Mouse (Mus musculus) testis, postnatal 10 days (tissue): Measurements from ENCODE around the gene Yif1b.
A peak's percentile ranks its signal among the peaks of the same experiment; 100 is the strongest.

ENCODE experiments used
- DNase-seq: peaks from one replicate; pipeline ENCODE4 v3.0.0; 2021; ENCODE audit warnings: low spot score

Yif1b gene

DNA sequence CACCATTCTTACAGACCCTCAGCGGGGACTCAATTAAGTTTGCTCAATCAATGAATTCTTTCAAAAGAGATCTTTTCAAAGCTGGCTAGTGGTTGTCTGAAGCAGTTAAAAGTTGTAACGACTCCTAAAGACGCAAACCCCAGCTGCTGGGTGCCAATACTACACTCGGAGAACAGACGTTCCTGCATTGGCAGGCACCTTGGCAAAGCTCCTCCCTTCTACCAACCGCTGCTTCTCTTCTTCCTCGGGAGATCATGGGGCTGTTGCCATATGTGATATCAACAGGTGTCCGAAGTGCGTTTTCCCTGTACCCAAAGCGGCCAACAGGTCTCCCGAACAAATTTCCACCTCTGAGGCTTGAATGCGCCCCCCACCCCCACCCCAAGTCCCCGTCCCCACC lies 42.7 kb downstream of the Yif1b start:
- DNase-seq: no peak

GRCm38 (mm10) chr7:29281201-29282073 lies 43.3 kb downstream of the Yif1b start, which contains the start of gene Spint2:
Gene Spint2, minus strand, starts transcription at chr7:29281912.
- DNase-seq: peak; percentile 89

GRCm38 (mm10) chr7:29282074-29282554 lies 44.0 kb downstream of the Yif1b start:
- no peak for DNase-seq

- no peak for DNase-seq
Measured at GRCm38 (mm10) chr7:29283876-29284275, 45.7 kb downstream of the Yif1b start.

- DNase-seq: no peak
Measured at GRCm38 (mm10) chr7:29284523-29284922, 46.4 kb downstream of the Yif1b start.

DNA sequence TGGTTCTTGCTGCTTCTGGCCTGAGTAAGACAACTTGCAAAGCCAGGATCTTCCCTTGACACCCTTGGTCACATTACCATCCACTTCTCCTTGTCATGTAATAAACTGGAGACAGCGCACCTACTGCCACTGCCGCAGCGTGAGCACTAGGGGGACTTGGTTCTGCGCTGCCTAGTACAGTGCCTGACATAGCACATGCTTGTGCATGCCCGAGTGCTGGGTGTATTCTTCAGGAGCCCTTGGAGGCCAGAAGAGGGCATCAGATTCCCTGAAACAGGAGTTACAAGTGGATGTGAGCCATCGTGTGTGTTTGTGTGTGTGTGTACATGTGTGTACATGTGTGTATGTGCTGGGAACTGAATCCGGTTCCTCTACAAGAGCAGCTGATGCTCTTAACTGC lies 49.4 kb downstream of the Yif1b start:
- no peak for DNase-seq

DNA sequence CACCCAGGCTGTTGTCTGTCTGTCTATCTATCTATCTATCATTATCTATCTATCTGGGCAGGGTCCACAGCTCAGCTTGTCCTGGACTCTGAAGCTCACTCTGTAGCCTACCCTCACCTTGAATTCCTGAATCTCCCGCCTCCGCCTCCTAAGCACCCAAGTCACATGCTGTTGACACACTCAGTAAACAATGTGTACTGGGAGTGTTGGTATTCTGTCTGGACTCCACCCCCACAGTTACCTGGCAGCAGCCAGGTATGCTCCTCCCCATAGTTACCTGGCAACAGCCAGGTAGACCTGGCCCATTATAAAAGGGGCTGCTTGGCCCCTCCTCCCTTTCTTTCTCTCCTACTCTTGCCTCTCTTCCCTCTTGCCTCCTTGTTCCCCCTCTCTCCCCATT lies 50.0 kb downstream of the Yif1b start:
- DNase-seq: no peak

GRCm38 (mm10) chr7:29288942-29289638 lies 51.0 kb downstream of the Yif1b start, which contains the start of gene Ppp1r14a:
Gene Ppp1r14a, plus strand, starts transcription at chr7:29289308.
- peak; percentile 94 for DNase-seq

DNA sequence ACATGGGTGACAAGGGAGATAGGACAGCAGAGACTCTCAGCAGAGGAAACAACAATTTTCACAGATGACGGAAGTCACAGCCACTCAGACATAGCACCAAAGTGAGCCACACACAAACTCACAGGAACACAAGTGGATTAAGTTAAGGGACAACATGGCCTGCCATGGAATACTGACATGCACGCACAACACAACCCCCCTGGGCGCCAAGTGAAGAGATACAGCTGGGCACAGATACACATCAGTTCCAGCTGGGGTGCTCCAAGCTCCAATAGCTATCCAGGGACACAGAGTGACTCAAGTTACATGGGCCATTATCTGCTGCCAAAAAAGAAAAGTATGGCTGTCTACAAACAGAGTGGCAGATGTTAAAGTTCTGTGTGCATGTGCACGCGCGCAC lies 51.7 kb downstream of the Yif1b start:
- no peak for DNase-seq

- DNase-seq: peak; percentile 63
Measured at GRCm38 (mm10) chr7:29290691-29291485, 52.8 kb downstream of the Yif1b start.

- DNase-seq: no peak
Measured at GRCm38 (mm10) chr7:29291616-29292457, 53.7 kb downstream of the Yif1b start.

DNA sequence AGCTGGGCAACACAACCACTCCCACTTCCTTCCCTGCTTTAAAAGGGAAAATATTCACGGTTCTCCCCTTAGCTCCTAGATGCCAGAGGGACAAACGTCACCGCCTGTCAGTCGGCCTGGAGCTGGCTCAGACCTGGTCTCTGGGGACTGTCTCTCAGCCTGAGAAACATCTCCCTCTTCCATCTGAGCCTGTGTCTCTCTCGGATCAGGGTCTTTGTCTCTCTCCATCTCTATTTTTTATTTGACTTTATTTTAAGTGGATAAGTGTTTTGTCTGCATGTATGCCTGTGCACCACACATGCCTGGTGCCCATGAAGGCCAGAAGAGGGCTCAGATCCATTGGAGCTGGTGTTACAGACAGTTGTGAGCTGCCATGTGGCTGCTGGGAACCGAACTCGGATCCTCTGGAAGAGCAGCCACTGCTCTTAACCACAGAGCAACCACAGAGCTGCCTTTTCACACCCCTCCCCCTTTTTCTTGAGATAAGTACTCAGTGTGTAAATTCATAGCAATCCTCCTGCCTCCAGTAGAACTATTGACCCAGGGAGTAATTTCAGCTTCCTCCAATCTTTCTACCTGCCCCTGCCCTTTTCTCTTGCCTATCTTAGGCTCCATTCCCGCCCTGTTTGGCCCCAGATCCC lies 54.4 kb downstream of the Yif1b start:
- no peak for DNase-seq

DNA sequence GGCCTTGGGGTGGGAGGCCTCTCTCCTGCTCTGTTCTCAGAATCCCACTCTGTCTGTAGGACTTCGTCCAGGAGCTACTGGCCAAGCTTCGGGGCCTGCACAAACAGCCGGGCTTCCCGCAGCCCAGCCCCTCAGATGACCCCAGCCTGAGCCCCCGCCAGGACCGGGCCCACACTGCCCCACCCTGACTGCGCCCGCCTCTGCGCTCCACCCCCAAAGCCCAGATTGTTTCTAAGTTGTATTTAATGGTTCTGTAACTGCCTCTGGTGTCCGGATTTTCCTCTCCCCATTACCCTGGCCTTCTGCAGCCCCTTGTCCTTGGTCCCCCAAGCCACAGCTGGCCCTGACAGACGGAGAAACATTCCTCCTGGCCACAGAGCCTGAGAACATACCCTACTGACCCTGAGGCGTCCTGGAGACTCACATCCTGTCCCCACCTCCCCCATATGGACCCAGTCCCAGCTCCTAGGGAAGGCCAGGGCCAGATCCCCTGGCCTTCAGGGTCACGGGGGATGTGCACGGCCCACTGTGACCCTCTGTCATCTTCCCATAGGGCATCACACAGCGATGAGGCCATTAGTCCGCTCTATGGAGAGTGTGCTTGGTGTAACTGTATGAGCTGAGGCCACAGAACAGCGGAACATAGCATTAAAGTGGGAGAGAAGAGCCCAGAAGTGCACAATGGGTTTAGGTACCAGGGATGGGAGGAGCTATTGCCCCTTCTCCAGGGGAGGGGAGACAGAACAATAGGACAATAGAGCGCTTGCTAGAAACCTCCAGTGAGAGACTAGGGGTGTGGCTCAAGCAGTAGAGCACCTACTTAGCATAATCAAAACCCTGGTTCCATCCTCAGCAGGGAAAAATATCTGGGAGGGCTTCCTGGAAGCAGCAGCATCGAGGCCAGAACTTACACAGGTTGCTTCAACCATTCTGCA lies 55.3 kb downstream of the Yif1b start:
- DNase-seq: peak; percentile 77

DNA sequence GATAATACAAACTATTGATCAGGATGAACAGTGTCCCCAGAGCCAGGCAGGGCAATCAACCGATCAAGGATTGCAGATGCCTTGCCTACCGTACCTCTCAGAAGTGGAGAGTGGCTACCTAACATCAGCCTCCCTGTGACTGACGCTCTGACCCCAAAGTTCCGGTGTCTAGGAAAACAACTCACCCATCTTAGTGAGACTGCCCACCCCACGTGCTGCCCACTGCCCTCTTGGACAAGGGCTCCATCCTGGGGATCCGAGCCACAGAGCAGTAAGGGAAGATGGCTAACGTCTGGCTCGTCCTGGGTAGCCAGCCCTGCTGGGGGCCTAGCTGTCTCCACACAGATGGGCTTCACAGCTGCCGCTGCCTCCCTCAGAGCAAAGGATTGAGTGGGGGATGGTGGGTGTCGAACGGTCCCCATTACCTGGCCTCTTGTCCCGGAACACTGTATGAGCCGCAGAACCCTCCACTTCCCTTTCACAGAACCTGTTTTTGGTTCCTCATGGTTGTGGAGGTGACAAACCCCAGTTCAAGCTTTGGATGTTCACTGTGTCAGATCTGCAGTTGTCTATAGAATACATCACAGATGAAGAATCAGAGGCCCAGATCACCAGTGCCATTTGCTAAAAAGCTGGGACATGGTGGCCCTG lies 56.1 kb downstream of the Yif1b start:
- DNase-seq: no peak

- DNase-seq: no peak
Measured at GRCm38 (mm10) chr7:29295861-29296647, 57.9 kb downstream of the Yif1b start.

GRCm38 (mm10) chr7:29296998-29297397 lies 58.9 kb downstream of the Yif1b start:
- no peak for DNase-seq
